Mouse (Mus musculus): ENCODE data around the gene Mpped2. TPM values are rescaled to one million over a fixed set of nuclear protein-coding genes. Genes with fewer than 3 reads are reported as not detected.
A peak's percentile ranks its signal among the peaks of the same experiment; 100 is the strongest.

Gene Mpped2
- total and polyA plus RNA-seq, 2 experiments from 2014 or later: 9.4 to 28.3 TPM

DNA sequence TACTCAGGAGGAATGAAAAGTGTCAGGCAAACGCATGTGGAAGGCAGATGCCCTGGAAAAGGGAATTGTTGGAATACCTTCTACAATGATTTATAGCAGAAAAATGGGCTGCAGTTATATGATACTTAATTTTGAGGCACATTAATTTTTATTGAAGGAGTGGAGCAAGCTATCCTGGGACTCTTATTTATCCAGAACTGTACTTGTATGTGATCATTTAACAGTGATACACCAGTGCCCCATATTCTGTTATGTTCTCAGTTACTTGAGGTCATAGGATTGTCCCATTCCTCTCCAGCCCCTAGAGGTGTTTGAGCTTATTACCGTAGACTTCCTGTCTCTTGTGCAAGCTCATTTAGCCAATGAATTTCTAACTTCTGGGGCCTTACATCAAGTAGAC, 82.9 kb downstream of the Mpped2 start:
- Histone ChIP-seq H3K27me3 (ENCODE audit: control insufficient read depth, insufficient read depth, low read length) (no peaks in the 10 kb centered on the region), H3K9me3 (replicated peaks; ENCODE audit: control insufficient read depth, low read length) (no peaks in the 10 kb centered on the region), H3K36me3 (replicated peaks; ENCODE audit: control insufficient read depth, insufficient read depth, low read length) (no peaks in the 10 kb centered on the region), H3K9ac (replicated peaks; ENCODE audit: low read depth, low read length) (no peak overlapping the region), H3K4me3 (ENCODE audit: low read depth, low read length) (no peak overlapping the region), H3K4me2 (ENCODE audit: low read depth, low read length) (no peak overlapping the region), H3K4me1 (ENCODE audit: control insufficient read depth, insufficient read depth) (no peaks in the 10 kb centered on the region), H3K27ac (ENCODE audit: low read depth) (no peak overlapping the region)
- no peak for TF ChIP-seq EP300 (IDR thresholded peaks at IDR 0.05; ENCODE audit: low read depth)
- DNase-seq (ENCODE audit: low spot score) (no peak), ATAC-seq (ENCODE audit: insufficient read depth, low read depth) (no peak)
- 87% methylated on average over 2 of the region's 2 CpGs for WGBS

- no peaks in the 10 kb centered on the region for H3K36me3 ChIP-seq (replicated peaks; ENCODE audit: control insufficient read depth, insufficient read depth, low read length)
- ATAC-seq (ENCODE audit: insufficient read depth, low read depth) (no peak), DNase-seq (ENCODE audit: low spot score) (no peak)
- no peaks in the 10 kb centered on the region for H3K9me3 ChIP-seq (replicated peaks; ENCODE audit: control insufficient read depth, low read length)
- no peak overlapping the region for H3K9ac ChIP-seq (replicated peaks; ENCODE audit: low read depth, low read length)
- H3K4me1 ChIP-seq (ENCODE audit: control insufficient read depth, insufficient read depth): no peaks in the 10 kb centered on the region
- H3K27ac ChIP-seq (ENCODE audit: low read depth): no peak overlapping the region
- TF ChIP-seq EP300 (IDR thresholded peaks at IDR 0.05; ENCODE audit: low read depth): no peak
- no peak for TF ChIP-seq CTCF (IDR thresholded peaks at IDR 0.05; ENCODE audit: low read depth)
- H3K4me2 ChIP-seq (ENCODE audit: low read depth, low read length): no peak overlapping the region
- H3K27me3 ChIP-seq (ENCODE audit: control insufficient read depth, insufficient read depth, low read length): no peaks in the 10 kb centered on the region
- H3K4me3 ChIP-seq (ENCODE audit: low read depth, low read length): no peak overlapping the region
- WGBS: 67% methylated on average over 7 of the region's 7 CpGs
Observed at GRCm38 (mm10) chr2:106778861-106779516, 85.9 kb downstream of the Mpped2 start.

DNA sequence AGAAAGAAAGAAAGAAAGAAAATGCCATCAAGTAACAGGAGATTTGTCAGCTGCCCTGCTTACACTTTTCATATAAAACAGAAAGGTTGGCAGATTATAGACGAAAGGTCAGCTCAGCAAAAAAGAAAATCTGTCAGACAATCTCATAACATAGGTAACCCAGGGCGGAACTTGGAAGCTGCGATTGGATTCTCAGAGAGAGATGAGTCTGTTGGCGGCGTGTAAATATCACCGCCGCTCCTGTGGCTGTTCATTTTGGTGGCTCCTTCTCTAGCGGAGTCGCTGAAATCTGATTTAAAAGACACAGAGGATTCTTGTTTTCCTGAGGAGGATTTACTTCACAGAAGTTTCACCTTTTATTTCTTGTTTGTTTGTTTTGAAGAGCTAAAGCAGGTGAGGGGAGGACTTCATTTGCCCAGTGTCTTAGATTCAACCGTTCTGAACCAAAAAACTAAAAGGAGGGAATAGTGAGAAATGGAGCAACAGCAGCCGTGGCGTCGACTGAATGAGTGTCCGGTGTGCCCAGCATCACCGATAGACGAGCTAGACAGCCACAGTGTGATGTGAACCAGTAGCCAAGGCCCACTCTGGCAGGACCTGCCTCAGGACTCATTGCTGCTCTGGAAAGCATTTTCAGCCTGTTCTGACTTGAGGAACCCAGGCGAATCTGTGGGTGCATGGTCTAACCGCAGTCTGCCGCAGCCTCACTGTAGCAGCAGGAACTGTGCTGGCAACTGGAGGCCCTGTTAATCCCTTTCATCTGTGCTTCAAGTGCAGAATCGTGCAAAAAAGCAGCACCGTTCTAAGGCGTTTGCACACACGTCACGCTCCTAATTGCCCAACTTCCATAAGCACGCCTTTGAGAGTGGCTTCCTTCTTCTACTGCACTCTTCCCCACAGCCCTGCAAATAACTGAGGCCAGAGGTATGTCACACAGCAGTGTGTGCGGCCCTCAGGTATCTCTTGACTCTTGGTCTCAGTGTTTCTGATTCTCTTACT, 88.4 kb downstream of the Mpped2 start:
- Histone ChIP-seq H3K27ac (ENCODE audit: low read depth) (no peak overlapping the region), H3K4me3 (ENCODE audit: low read depth, low read length) (no peak overlapping the region), H3K9ac (replicated peaks; ENCODE audit: low read depth, low read length) (no peak overlapping the region), H3K36me3 (replicated peaks; ENCODE audit: control insufficient read depth, insufficient read depth, low read length) (no peaks in the 10 kb centered on the region), H3K9me3 (replicated peaks; ENCODE audit: control insufficient read depth, low read length) (no peaks in the 10 kb centered on the region), H3K27me3 (ENCODE audit: control insufficient read depth, insufficient read depth, low read length) (no peaks in the 10 kb centered on the region), H3K4me2 (ENCODE audit: low read depth, low read length) (no peak overlapping the region), H3K4me1 (ENCODE audit: control insufficient read depth, insufficient read depth) (no peaks in the 10 kb centered on the region)
- TF ChIP-seq EP300 (IDR thresholded peaks at IDR 0.05; ENCODE audit: low read depth) (no peak), CTCF (IDR thresholded peaks at IDR 0.05; ENCODE audit: low read depth) (no peak)
- DNase-seq (ENCODE audit: low spot score): no peak
- ATAC-seq (ENCODE audit: insufficient read depth, low read depth): no peak
- WGBS: 88% methylated on average over 26 of the region's 26 CpGs

DNA sequence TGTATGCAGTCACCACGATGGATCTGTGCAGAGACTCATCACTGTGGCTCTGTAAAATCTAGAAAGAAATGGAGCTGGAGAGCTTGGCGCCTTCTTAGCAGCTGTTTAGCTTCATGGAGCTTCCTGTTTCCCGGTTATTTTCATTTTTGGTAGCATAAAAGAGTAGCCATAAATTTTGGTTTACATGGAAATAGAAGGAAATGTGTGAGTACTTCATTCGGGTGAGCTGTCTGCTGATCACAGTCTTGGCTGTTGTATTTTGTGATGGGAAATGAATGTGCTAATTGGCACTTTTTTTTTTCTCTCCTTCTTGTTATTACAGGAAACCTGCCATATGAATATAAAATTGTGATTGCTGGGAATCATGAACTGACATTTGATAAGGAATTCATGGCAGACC, 90.2 kb downstream of the Mpped2 start:
- no peak overlapping the region for H3K4me2 ChIP-seq (ENCODE audit: low read depth, low read length)
- H3K36me3 ChIP-seq (replicated peaks; ENCODE audit: control insufficient read depth, insufficient read depth, low read length): no peaks in the 10 kb centered on the region
- H3K9me3 ChIP-seq (replicated peaks; ENCODE audit: control insufficient read depth, low read length): no peaks in the 10 kb centered on the region
- 0 out of 2 replicates have a peak, but pooled peaks cover 6% of the 10 kb centered on the region for H3K4me1 ChIP-seq (ENCODE audit: control insufficient read depth, insufficient read depth)
- no peak overlapping the region for H3K9ac ChIP-seq (replicated peaks; ENCODE audit: low read depth, low read length)
- 77% methylated on average over 4 of the region's 4 CpGs for WGBS
- DNase-seq (ENCODE audit: low spot score) (no peak), ATAC-seq (ENCODE audit: insufficient read depth, low read depth) (no peak)
- TF ChIP-seq EP300 (IDR thresholded peaks at IDR 0.05; ENCODE audit: low read depth): no peak
- no peak for TF ChIP-seq CTCF (IDR thresholded peaks at IDR 0.05; ENCODE audit: low read depth)
- no peak overlapping the region for H3K4me3 ChIP-seq (ENCODE audit: low read depth, low read length)
- H3K27ac ChIP-seq (ENCODE audit: low read depth): no peak overlapping the region
- H3K27me3 ChIP-seq (ENCODE audit: control insufficient read depth, insufficient read depth, low read length): no peaks in the 10 kb centered on the region

- ATAC-seq (ENCODE audit: insufficient read depth, low read depth): no peak
- Histone ChIP-seq H3K9me3 (replicated peaks; ENCODE audit: control insufficient read depth, low read length) (no peaks in the 10 kb centered on the region), H3K27me3 (ENCODE audit: control insufficient read depth, insufficient read depth, low read length) (no peaks in the 10 kb centered on the region), H3K4me2 (ENCODE audit: low read depth, low read length) (no peak overlapping the region), H3K4me1 (ENCODE audit: control insufficient read depth, insufficient read depth) (0 out of 2 replicates have a peak, but pooled peaks cover 13% of the 10 kb centered on the region), H3K36me3 (replicated peaks; ENCODE audit: control insufficient read depth, insufficient read depth, low read length) (no peaks in the 10 kb centered on the region), H3K4me3 (ENCODE audit: low read depth, low read length) (no peak overlapping the region), H3K27ac (ENCODE audit: low read depth) (peak overlapping the region; percentile 9; the same call in 1 of the 2 replicates), H3K9ac (replicated peaks; ENCODE audit: low read depth, low read length) (no peak overlapping the region)
- peak; percentile 45 for DNase-seq (ENCODE audit: low spot score)
- 34% methylated on average over 8 of the region's 8 CpGs for WGBS
- TF ChIP-seq EP300 (IDR thresholded peaks at IDR 0.05; ENCODE audit: low read depth) (no peak), CTCF (IDR thresholded peaks at IDR 0.05; ENCODE audit: low read depth) (0 out of 2 replicates have a peak, but pooled peaks have one; percentile 1)
Observed at GRCm38 (mm10) chr2:106788055-106788454, 95.0 kb downstream of the Mpped2 start.
